Mouse (Mus musculus) T-helper 1 cell (primary cell): ENCODE measurements around the gene Vmn1r151.
"Not testable (repeated sequence)": the region's sequence is repeated elsewhere in the genome, so short reads cannot be mapped to it uniquely, and the experiment has no call there.

Experiments used
- in situ Hi-C: fragments of 300-600 bp; cut with MboI, MseI; formaldehyde crosslinking; loops from one replicate; pipeline ENCODE4 v1.15.1; 2025; ENCODE audit warnings: high pct_unique_total_duplicates

Vmn1r151 gene

DNA sequence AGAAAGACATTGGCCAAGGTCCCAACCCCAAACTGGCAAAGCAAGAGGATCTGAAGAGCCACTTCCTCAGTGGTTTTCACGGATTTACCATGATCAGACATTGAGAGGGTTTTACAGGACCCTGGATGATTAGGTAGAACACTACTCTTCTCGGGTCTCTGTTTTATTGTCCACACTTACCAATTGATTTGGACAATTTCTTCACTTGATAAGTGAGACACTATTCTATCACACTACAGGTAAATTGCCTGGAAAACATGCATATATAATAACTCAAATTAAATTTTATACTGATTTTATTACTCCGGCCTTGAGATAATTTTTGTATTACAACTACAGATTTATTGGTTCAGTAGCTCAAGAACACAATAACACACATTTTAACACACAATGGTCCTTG is at the start of gene Vmn1r151:
Gene Vmn1r151 (minus strand): TSS at position 101 of the 400 bp plus-strand sequence.
- in situ Hi-C loops: not testable (repeated sequence)

DNA sequence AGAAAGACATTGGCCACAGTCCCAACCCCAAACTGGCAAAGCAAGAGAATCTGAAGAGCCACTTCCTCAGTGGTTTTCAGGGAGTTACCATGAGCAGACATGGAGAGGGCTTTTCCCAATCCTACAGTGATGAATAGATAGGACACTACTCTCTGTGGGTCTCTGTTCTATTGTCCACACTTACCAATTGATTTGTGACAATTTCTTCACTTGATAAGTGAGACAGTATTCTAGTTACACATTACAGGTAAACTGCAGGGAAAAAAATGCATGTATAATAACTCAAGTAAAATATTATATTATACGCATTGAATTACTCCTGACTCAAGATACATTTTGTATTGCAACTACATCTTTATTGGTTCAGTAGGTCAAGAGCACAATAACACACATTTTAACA is 35.3 kb upstream of the Vmn1r151 start, which contains the start of gene Gm8677:
Gene Gm8677 (minus strand): TSS at position 101 of the 400 bp plus-strand sequence.
- in situ Hi-C loops: not testable (repeated sequence)

DNA sequence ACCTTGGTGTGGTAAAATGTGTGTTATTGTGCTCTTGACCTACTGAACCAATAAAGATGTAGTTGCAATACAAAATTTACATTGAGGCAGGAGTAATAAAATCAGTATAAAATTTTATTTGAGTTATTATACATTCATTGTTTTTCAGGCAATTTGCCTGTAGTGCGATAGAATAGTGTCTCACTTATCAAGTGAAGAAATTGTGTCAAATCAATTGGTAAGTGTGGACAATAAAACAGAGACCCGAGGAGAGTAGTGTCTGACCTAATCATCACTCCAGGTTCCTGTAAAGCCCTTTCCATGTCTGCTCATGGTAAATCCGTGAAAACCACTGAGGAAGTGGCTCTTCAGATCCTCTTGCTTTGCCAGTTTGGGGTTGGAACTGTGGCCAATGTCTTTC is 23.2 kb upstream of the Vmn1r151 start, which contains the start of gene Vmn1r152:
Gene Vmn1r152 (plus strand): TSS at position 301 of the 400 bp plus-strand sequence.
- in situ Hi-C loops: not testable (repeated sequence)

DNA sequence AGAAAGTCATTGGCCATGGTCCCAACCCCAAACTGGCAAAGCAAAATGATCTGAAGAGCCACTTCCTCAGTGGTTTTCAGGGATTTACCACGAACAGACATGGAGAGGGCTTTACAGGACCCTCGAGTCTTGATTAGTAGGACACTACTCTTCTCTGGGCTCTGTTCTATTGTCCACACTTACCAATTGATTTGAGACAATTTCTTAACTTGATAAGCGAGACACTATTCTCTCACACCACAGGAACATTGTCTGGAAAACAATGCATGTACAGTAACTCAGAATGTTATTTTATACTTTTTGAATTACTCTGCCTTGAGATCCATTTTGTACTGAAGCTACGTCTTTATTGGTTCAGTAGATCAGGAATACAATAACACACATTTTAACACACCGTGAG is 35.5 kb downstream of the Vmn1r151 start, which contains the start of gene Gm10665:
Gene Gm10665 (minus strand): TSS at position 101 of the 400 bp plus-strand sequence.
- in situ Hi-C loops: not testable (repeated sequence)
